Mouse (Mus musculus): ENCODE results near the gene Mipol1.

- TF ChIP-seq MAX (IDR thresholded peaks at IDR 0.05): no peak
- no peak for TF ChIP-seq CTCF (IDR thresholded peaks at IDR 0.05; ENCODE audit: control insufficient read depth, insufficient read depth, insufficient read length)
- no peak for TF ChIP-seq USF1 (IDR thresholded peaks at IDR 0.05; ENCODE audit: low read depth)
- TF ChIP-seq CEBPB (IDR thresholded peaks at IDR 0.05; ENCODE audit: low read depth): no peak
Measured at GRCm38 (mm10) chr12:57229703-57230102, 524 bp upstream of the Mipol1 start.
